Mouse (Mus musculus) small intestine, adult 2 months (tissue): ENCODE measurements around the gene Plbd2.

Source experiments
- CTCF ChIP-seq: fragments of 200-500 bp; IDR thresholded peaks from 2 replicates; pipeline ENCODE4 v1.5.1; 2012; ENCODE audit warnings: low read depth, mild to moderate bottlenecking, control low read depth, inconsistent platforms, low read length, moderate library complexity, mixed read lengths; ENCODE audit not compliant: insufficient replicate concordance, insufficient read length; ENCODE audit errors: extremely low read depth
- POLR2A ChIP-seq: fragments of 200-500 bp; IDR thresholded peaks from 2 replicates; pipeline ENCODE4 v1.6.1; 2012; ENCODE audit warnings: low read depth, mild to moderate bottlenecking, control low read depth, inconsistent platforms, low read length, moderate library complexity

DNA sequence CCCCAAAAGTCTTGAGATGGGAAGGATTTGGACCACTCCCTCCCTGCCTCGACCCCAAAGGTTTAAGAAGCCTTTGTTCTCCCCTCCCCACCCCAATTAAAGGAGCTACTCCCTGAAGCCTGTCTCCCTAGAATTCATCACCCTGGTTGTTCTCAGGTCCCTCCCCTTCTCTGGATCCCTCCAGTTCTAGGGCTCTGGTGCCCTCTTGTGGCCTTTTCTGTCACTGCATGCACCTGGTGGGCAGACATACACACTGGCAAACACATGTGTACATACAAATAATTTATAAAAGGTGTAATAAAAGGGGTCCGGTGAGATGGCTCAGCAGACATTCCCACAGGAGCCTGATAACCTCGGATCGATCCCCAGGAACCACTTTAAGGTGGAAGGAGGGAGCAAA, 39.1 kb downstream of the Plbd2 start:
- TF ChIP-seq CTCF (peak; percentile 44; the same call in 1 of the 2 replicates), POLR2A (no peak)
